Mouse (Mus musculus): Measurements from ENCODE around the gene Ago3. TPM values are rescaled to one million over a fixed set of nuclear protein-coding genes. Genes with fewer than 3 reads are reported as not detected.

Gene Ago3
- polyA plus RNA-seq, 1 experiment from 2014 or later, result 18.7 TPM

GRCm38 (mm10) chr4:126332358-126332757, 97.0 kb downstream of the Ago3 start:
- H3K4me1 ChIP-seq (replicated peaks; ENCODE audit: control insufficient read depth, insufficient read depth, low read length), result no peaks in the 10 kb centered on the region
- no peaks in the 10 kb centered on the region for H3K27me3 ChIP-seq (replicated peaks; ENCODE audit: control insufficient read depth, insufficient read depth, low read length)
- no peak overlapping the region for H3K4me3 ChIP-seq (replicated peaks; ENCODE audit: low read length)
- 54% methylated on average over 3 of the region's 3 CpGs for WGBS
- H3K9ac ChIP-seq (replicated peaks; ENCODE audit: low read depth, low read length), result no peak overlapping the region
- no peaks in the 10 kb centered on the region for H3K9me3 ChIP-seq (ENCODE audit: control insufficient read depth, low read length)
- ATAC-seq, result no peak
- H3K36me3 ChIP-seq (ENCODE audit: control insufficient read depth, insufficient read depth), result no peaks in the 10 kb centered on the region
- no peak overlapping the region for H3K4me2 ChIP-seq (ENCODE audit: low read length)
- H3K27ac ChIP-seq (ENCODE audit: low read length), result no peak overlapping the region

GRCm38 (mm10) chr4:126331751-126332150, 97.6 kb downstream of the Ago3 start:
- no peaks in the 10 kb centered on the region for H3K36me3 ChIP-seq (ENCODE audit: control insufficient read depth, insufficient read depth)
- no peak overlapping the region for H3K9ac ChIP-seq (replicated peaks; ENCODE audit: low read depth, low read length)
- H3K27me3 ChIP-seq (replicated peaks; ENCODE audit: control insufficient read depth, insufficient read depth, low read length), result no peaks in the 10 kb centered on the region
- H3K4me3 ChIP-seq (replicated peaks; ENCODE audit: low read length), result no peak overlapping the region
- H3K9me3 ChIP-seq (ENCODE audit: control insufficient read depth, low read length), result no peaks in the 10 kb centered on the region
- H3K27ac ChIP-seq (ENCODE audit: low read length), result no peak overlapping the region
- H3K4me1 ChIP-seq (replicated peaks; ENCODE audit: control insufficient read depth, insufficient read depth, low read length), result no peaks in the 10 kb centered on the region
- 83% methylated on average over 1 of the region's 1 CpGs for WGBS
- no peak overlapping the region for H3K4me2 ChIP-seq (ENCODE audit: low read length)
- no peak for ATAC-seq

- Histone ChIP-seq H3K36me3 (ENCODE audit: control insufficient read depth, insufficient read depth) (no peaks in the 10 kb centered on the region), H3K27me3 (replicated peaks; ENCODE audit: control insufficient read depth, insufficient read depth, low read length) (no peaks in the 10 kb centered on the region), H3K4me1 (replicated peaks; ENCODE audit: control insufficient read depth, insufficient read depth, low read length) (peaks cover 3% of the 10 kb centered on the region; the same call in 1 of the 2 replicates), H3K4me3 (replicated peaks; ENCODE audit: low read length) (no peak overlapping the region), H3K9ac (replicated peaks; ENCODE audit: low read depth, low read length) (no peak overlapping the region), H3K4me2 (ENCODE audit: low read length) (no peak overlapping the region), H3K9me3 (ENCODE audit: control insufficient read depth, low read length) (no peaks in the 10 kb centered on the region), H3K27ac (ENCODE audit: low read length) (no peak overlapping the region)
- 95% methylated on average over 4 of the region's 4 CpGs for WGBS
- no peak for ATAC-seq
Measured at GRCm38 (mm10) chr4:126330295-126330694, 99.1 kb downstream of the Ago3 start.

- Histone ChIP-seq H3K9ac (replicated peaks; ENCODE audit: low read depth, low read length) (no peak overlapping the region), H3K9me3 (ENCODE audit: control insufficient read depth, low read length) (no peaks in the 10 kb centered on the region), H3K36me3 (ENCODE audit: control insufficient read depth, insufficient read depth) (no peaks in the 10 kb centered on the region), H3K4me2 (ENCODE audit: low read length) (no peak overlapping the region), H3K27ac (ENCODE audit: low read length) (no peak overlapping the region), H3K4me1 (replicated peaks; ENCODE audit: control insufficient read depth, insufficient read depth, low read length) (peaks cover 10% of the 10 kb centered on the region), H3K4me3 (replicated peaks; ENCODE audit: low read length) (no peak overlapping the region), H3K27me3 (replicated peaks; ENCODE audit: control insufficient read depth, insufficient read depth, low read length) (no peaks in the 10 kb centered on the region)
- ATAC-seq, result no peak
- WGBS, result 22% methylated on average over 6 of the region's 6 CpGs
Measured at GRCm38 (mm10) chr4:126326036-126326435, 103.3 kb downstream of the Ago3 start.

- no peak for ATAC-seq
- peak within 1 kb of the TSS; percentile 35 for H3K9ac ChIP-seq (replicated peaks; ENCODE audit: low read depth, low read length)
- WGBS, result 6% methylated on average over 23 of the region's 23 CpGs
Measured at GRCm38 (mm10) chr4:126325281-126325861, 104.0 kb downstream of the Ago3 start, which contains the start of gene Tekt2. Gene Tekt2 (minus strand): TSS chr4:126325688.

GRCm38 (mm10) chr4:126324861-126325260, 104.5 kb downstream of the Ago3 start:
- H3K27me3 ChIP-seq (replicated peaks; ENCODE audit: control insufficient read depth, insufficient read depth, low read length), result no peaks in the 10 kb centered on the region
- WGBS, result 15% methylated on average over 13 of the region's 13 CpGs
- no peaks in the 10 kb centered on the region for H3K9me3 ChIP-seq (ENCODE audit: control insufficient read depth, low read length)
- no peaks in the 10 kb centered on the region for H3K36me3 ChIP-seq (ENCODE audit: control insufficient read depth, insufficient read depth)
- H3K4me2 ChIP-seq (ENCODE audit: low read length), result peak overlapping the region; percentile 27
- peak overlapping the region; percentile 35 for H3K9ac ChIP-seq (replicated peaks; ENCODE audit: low read depth, low read length)
- H3K27ac ChIP-seq (ENCODE audit: low read length), result no peak overlapping the region
- H3K4me3 ChIP-seq (replicated peaks; ENCODE audit: low read length), result no peak overlapping the region
- peaks cover 22% of the 10 kb centered on the region for H3K4me1 ChIP-seq (replicated peaks; ENCODE audit: control insufficient read depth, insufficient read depth, low read length)
- ATAC-seq, result no peak

More at GRCm38 (mm10) chr4:126325281-126325861, 104.0 kb downstream of the Ago3 start, which contains the start of gene Tekt2:
- H3K27me3 ChIP-seq (replicated peaks; ENCODE audit: control insufficient read depth, insufficient read depth, low read length), result no peaks in the 10 kb centered on the region
- peaks cover 16% of the 10 kb centered on the region for H3K4me1 ChIP-seq (replicated peaks; ENCODE audit: control insufficient read depth, insufficient read depth, low read length)
- no peaks in the 10 kb centered on the region for H3K36me3 ChIP-seq (ENCODE audit: control insufficient read depth, insufficient read depth)
- no peaks in the 10 kb centered on the region for H3K9me3 ChIP-seq (ENCODE audit: control insufficient read depth, low read length)
- peak within 1 kb of the TSS; percentile 27 for H3K4me2 ChIP-seq (ENCODE audit: low read length)
- no peak within 1 kb of the TSS for H3K4me3 ChIP-seq (replicated peaks; ENCODE audit: low read length)
- H3K27ac ChIP-seq (ENCODE audit: low read length), result no peak within 1 kb of the TSS

- Histone ChIP-seq H3K36me3 (ENCODE audit: control insufficient read depth, insufficient read depth) (peaks cover 3% of the 10 kb centered on the region), H3K4me2 (ENCODE audit: low read length) (no peak overlapping the region), H3K4me3 (replicated peaks; ENCODE audit: low read length) (no peak overlapping the region), H3K27me3 (replicated peaks; ENCODE audit: control insufficient read depth, insufficient read depth, low read length) (no peaks in the 10 kb centered on the region), H3K9me3 (ENCODE audit: control insufficient read depth, low read length) (no peaks in the 10 kb centered on the region), H3K27ac (ENCODE audit: low read length) (no peak overlapping the region), H3K9ac (replicated peaks; ENCODE audit: low read depth, low read length) (no peak overlapping the region), H3K4me1 (replicated peaks; ENCODE audit: control insufficient read depth, insufficient read depth, low read length) (peaks cover 23% of the 10 kb centered on the region)
- WGBS, result 97% methylated on average over 13 of the region's 13 CpGs
- no peak for ATAC-seq
Measured at GRCm38 (mm10) chr4:126322646-126323045, 106.7 kb downstream of the Ago3 start.

GRCm38 (mm10) chr4:126321854-126322511, 107.4 kb downstream of the Ago3 start:
- peak; percentile 29 for ATAC-seq
- Histone ChIP-seq H3K4me2 (ENCODE audit: low read length) (peak overlapping the region; percentile 44), H3K9me3 (ENCODE audit: control insufficient read depth, low read length) (no peaks in the 10 kb centered on the region), H3K27me3 (replicated peaks; ENCODE audit: control insufficient read depth, insufficient read depth, low read length) (no peaks in the 10 kb centered on the region), H3K9ac (replicated peaks; ENCODE audit: low read depth, low read length) (peak overlapping the region; percentile 51), H3K4me3 (replicated peaks; ENCODE audit: low read length) (peak overlapping the region; percentile 90), H3K4me1 (replicated peaks; ENCODE audit: control insufficient read depth, insufficient read depth, low read length) (peaks cover 23% of the 10 kb centered on the region), H3K36me3 (ENCODE audit: control insufficient read depth, insufficient read depth) (peaks cover 8% of the 10 kb centered on the region), H3K27ac (ENCODE audit: low read length) (no peak overlapping the region)
- 57% methylated on average over 28 of the region's 28 CpGs for WGBS

- Histone ChIP-seq H3K27me3 (replicated peaks; ENCODE audit: control insufficient read depth, insufficient read depth, low read length) (no peaks in the 10 kb centered on the region), H3K9me3 (ENCODE audit: control insufficient read depth, low read length) (no peaks in the 10 kb centered on the region), H3K9ac (replicated peaks; ENCODE audit: low read depth, low read length) (peak within 1 kb of the TSS; percentile 91), H3K36me3 (ENCODE audit: control insufficient read depth, insufficient read depth) (peaks cover 12% of the 10 kb centered on the region), H3K27ac (ENCODE audit: low read length) (peak within 1 kb of the TSS; percentile 77), H3K4me1 (replicated peaks; ENCODE audit: control insufficient read depth, insufficient read depth, low read length) (peaks cover 23% of the 10 kb centered on the region), H3K4me2 (ENCODE audit: low read length) (peak within 1 kb of the TSS; percentile 97), H3K4me3 (replicated peaks; ENCODE audit: low read length) (peak within 1 kb of the TSS; percentile 90)
- WGBS, result under 1% methylated on average over 79 of the region's 80 CpGs
- peak; percentile 91 for ATAC-seq
Measured at GRCm38 (mm10) chr4:126321111-126321853, 108.1 kb downstream of the Ago3 start, which contains the start of gene Adprhl2. Gene Adprhl2 (minus strand): TSS chr4:126321703.

All from forebrain, embryonic 16.5 days (tissue).